Mouse (Mus musculus): Measurements from ENCODE around the gene AI413582. TPM values are rescaled to one million over a fixed set of nuclear protein-coding genes. Genes with fewer than 3 reads are reported as not detected.

AI413582 gene
- total RNA-seq, 2 experiments from 2014 or later = 80.4 to 95.9 TPM

GRCm38 (mm10) chr17:27583185-27583894 is 17.8 kb upstream of the AI413582 start:
- DNase-seq (ENCODE audit: extremely low spot score in 1 of 2, low spot score in 2 of 2) = no peak
- intact Hi-C loops (cut with DNase I) = no loop called here

- DNase-seq (ENCODE audit: extremely low spot score in 1 of 2, low spot score in 2 of 2) = no peak
- intact Hi-C loops (cut with DNase I) = no loop called here
These were observed 15.0 kb upstream of the AI413582 start for GRCm38 (mm10) chr17:27580392-27581068.

- intact Hi-C loops (cut with DNase I) = no loop called here
- no peak for DNase-seq (ENCODE audit: extremely low spot score in 1 of 2, low spot score in 2 of 2)
These were observed 14.3 kb upstream of the AI413582 start for GRCm38 (mm10) chr17:27579816-27580215.

GRCm38 (mm10) chr17:27578487-27578886 is 12.9 kb upstream of the AI413582 start:
- DNase-seq (ENCODE audit: extremely low spot score in 1 of 2, low spot score in 2 of 2) = no peak
- intact Hi-C loops (cut with DNase I) = no loop called here

GRCm38 (mm10) chr17:27577468-27577867 is 11.9 kb upstream of the AI413582 start:
- intact Hi-C loops (cut with DNase I) = no loop called here
- peak in 1 of 2 experiments; percentile 58 for DNase-seq (ENCODE audit: extremely low spot score in 1 of 2, low spot score in 2 of 2)

- intact Hi-C loops (cut with DNase I) = no loop called here
- no peak for DNase-seq (ENCODE audit: extremely low spot score in 1 of 2, low spot score in 2 of 2)
These were observed 10.5 kb upstream of the AI413582 start for GRCm38 (mm10) chr17:27576056-27576455.

- DNase-seq (ENCODE audit: extremely low spot score in 1 of 2, low spot score in 2 of 2) = no peak
- intact Hi-C loops (cut with DNase I) = no loop called here
These were observed 9.7 kb upstream of the AI413582 start for GRCm38 (mm10) chr17:27575116-27575776.

- intact Hi-C loops (cut with DNase I) = no loop called here
- peak; percentile 70 to 84 for DNase-seq (ENCODE audit: extremely low spot score in 1 of 2, low spot score in 2 of 2)
These were observed 9.0 kb upstream of the AI413582 start for GRCm38 (mm10) chr17:27574470-27575115.

GRCm38 (mm10) chr17:27573772-27574320 is 8.3 kb upstream of the AI413582 start:
- intact Hi-C loops (cut with DNase I) = no loop called here
- DNase-seq (ENCODE audit: extremely low spot score in 1 of 2, low spot score in 2 of 2) = no peak

GRCm38 (mm10) chr17:27571315-27571714 is 5.8 kb upstream of the AI413582 start:
- DNase-seq (ENCODE audit: extremely low spot score in 1 of 2, low spot score in 2 of 2) = no peak
- intact Hi-C loops (cut with DNase I) = loop anchor here (2.0 kb wide), 1 partner anchor 55 kb away; no protein-coding TSS in a partner anchor

- intact Hi-C loops (cut with DNase I) = no loop called here
These were observed 2.7 kb upstream of the AI413582 start for GRCm38 (mm10) chr17:27568228-27568627.

GRCm38 (mm10) chr17:27565942-27566267 is 349 bp upstream of the AI413582 start:
- DNase-seq (ENCODE audit: extremely low spot score in 1 of 2, low spot score in 2 of 2) = no peak
- intact Hi-C loops (cut with DNase I) = no loop called here

More at GRCm38 (mm10) chr17:27568228-27568627, 2.7 kb upstream of the AI413582 start:
- no peak for DNase-seq (ENCODE audit: extremely low spot score in 1 of 2, low spot score in 2 of 2)

- intact Hi-C loops (cut with DNase I) = no loop called here
- no peak for DNase-seq (ENCODE audit: extremely low spot score in 1 of 2, low spot score in 2 of 2)
These were observed 979 bp downstream of the AI413582 start for GRCm38 (mm10) chr17:27564391-27565162.

GRCm38 (mm10) chr17:27563771-27564244 is 1.7 kb downstream of the AI413582 start:
- intact Hi-C loops (cut with DNase I) = no loop called here
- DNase-seq (ENCODE audit: extremely low spot score in 1 of 2, low spot score in 2 of 2) = no peak

- intact Hi-C loops (cut with DNase I) = no loop called here
- DNase-seq (ENCODE audit: extremely low spot score in 1 of 2, low spot score in 2 of 2) = peak in 1 of 2 experiments; percentile 63
These were observed 3.6 kb downstream of the AI413582 start for GRCm38 (mm10) chr17:27561809-27562526.

- DNase-seq (ENCODE audit: extremely low spot score in 1 of 2, low spot score in 2 of 2) = no peak
- intact Hi-C loops (cut with DNase I) = no loop called here
These were observed 4.6 kb downstream of the AI413582 start for GRCm38 (mm10) chr17:27560926-27561480.

- intact Hi-C loops (cut with DNase I) = no loop called here
- DNase-seq (ENCODE audit: extremely low spot score in 1 of 2, low spot score in 2 of 2) = no peak
These were observed 6.0 kb downstream of the AI413582 start for GRCm38 (mm10) chr17:27559596-27559995.

All from left cerebral cortex, postnatal 10 days (tissue).